Mouse (Mus musculus): ENCODE data around the gene St3gal4. TPM values are rescaled to one million over a fixed set of nuclear protein-coding genes. Genes with fewer than 3 reads are reported as not detected.

Gene St3gal4
- polyA plus RNA-seq, 1 experiment from 2014 or later, result 31.0 TPM

- no peaks in the 10 kb centered on the region for H3K9me3 ChIP-seq (ENCODE audit: control insufficient read depth, low read length)
- DNase-seq (ENCODE audit: low spot score) (no peak), ATAC-seq (ENCODE audit: low read depth) (no peak)
- no peak overlapping the region for H3K9ac ChIP-seq (ENCODE audit: low read depth, low read length)
- no peak overlapping the region for H3K4me2 ChIP-seq (ENCODE audit: low read depth, low read length)
- 96% methylated on average over 4 of the region's 4 CpGs for WGBS
- H3K27me3 ChIP-seq (replicated peaks; ENCODE audit: control insufficient read depth, insufficient read depth, low read length), result no peaks in the 10 kb centered on the region
- peaks cover 55% of the 10 kb centered on the region for H3K36me3 ChIP-seq (ENCODE audit: control insufficient read depth, insufficient read depth, low read length)
- H3K4me3 ChIP-seq (ENCODE audit: low read depth, low read length), result no peak overlapping the region
- no peaks in the 10 kb centered on the region for H3K4me1 ChIP-seq (ENCODE audit: control insufficient read depth, insufficient read depth, low read length)
- no peak overlapping the region for H3K27ac ChIP-seq (replicated peaks; ENCODE audit: low read depth, low read length)
These were observed 66.4 kb downstream of the St3gal4 start for GRCm38 (mm10) chr9:35052671-35053070.

- ATAC-seq (ENCODE audit: low read depth) (no peak), DNase-seq (ENCODE audit: low spot score) (no peak)
- H3K4me3 ChIP-seq (ENCODE audit: low read depth, low read length), result no peak overlapping the region
- peaks cover 1% of the 10 kb centered on the region; the same call in 1 of the 2 replicates for H3K4me1 ChIP-seq (ENCODE audit: control insufficient read depth, insufficient read depth, low read length)
- H3K9me3 ChIP-seq (ENCODE audit: control insufficient read depth, low read length), result no peaks in the 10 kb centered on the region
- H3K9ac ChIP-seq (ENCODE audit: low read depth, low read length), result no peak overlapping the region
- H3K36me3 ChIP-seq (ENCODE audit: control insufficient read depth, insufficient read depth, low read length), result peaks cover 64% of the 10 kb centered on the region
- H3K27ac ChIP-seq (replicated peaks; ENCODE audit: low read depth, low read length), result no peak overlapping the region
- no peaks in the 10 kb centered on the region for H3K27me3 ChIP-seq (replicated peaks; ENCODE audit: control insufficient read depth, insufficient read depth, low read length)
- H3K4me2 ChIP-seq (ENCODE audit: low read depth, low read length), result no peak overlapping the region
- WGBS, result 91% methylated on average over 4 of the region's 4 CpGs
These were observed 67.4 kb downstream of the St3gal4 start for GRCm38 (mm10) chr9:35051666-35052065.

GRCm38 (mm10) chr9:35050701-35051454, 68.2 kb downstream of the St3gal4 start:
- Histone ChIP-seq H3K4me1 (ENCODE audit: control insufficient read depth, insufficient read depth, low read length) (peaks cover 9% of the 10 kb centered on the region), H3K36me3 (ENCODE audit: control insufficient read depth, insufficient read depth, low read length) (peaks cover 64% of the 10 kb centered on the region), H3K27ac (replicated peaks; ENCODE audit: low read depth, low read length) (no peak overlapping the region), H3K9me3 (ENCODE audit: control insufficient read depth, low read length) (no peaks in the 10 kb centered on the region), H3K4me2 (ENCODE audit: low read depth, low read length) (no peak overlapping the region), H3K27me3 (replicated peaks; ENCODE audit: control insufficient read depth, insufficient read depth, low read length) (no peaks in the 10 kb centered on the region), H3K4me3 (ENCODE audit: low read depth, low read length) (no peak overlapping the region), H3K9ac (ENCODE audit: low read depth, low read length) (no peak overlapping the region)
- 92% methylated on average over 6 of the region's 6 CpGs for WGBS
- DNase-seq (ENCODE audit: low spot score) (no peak), ATAC-seq (ENCODE audit: low read depth) (no peak)

GRCm38 (mm10) chr9:35049891-35050527, 69.1 kb downstream of the St3gal4 start:
- ATAC-seq (ENCODE audit: low read depth), result no peak
- peaks cover 64% of the 10 kb centered on the region for H3K36me3 ChIP-seq (ENCODE audit: control insufficient read depth, insufficient read depth, low read length)
- 83% methylated on average over 3 of the region's 3 CpGs for WGBS

GRCm38 (mm10) chr9:35048449-35048848, 70.6 kb downstream of the St3gal4 start:
- Histone ChIP-seq H3K9ac (ENCODE audit: low read depth, low read length) (no peak overlapping the region), H3K27me3 (replicated peaks; ENCODE audit: control insufficient read depth, insufficient read depth, low read length) (no peaks in the 10 kb centered on the region)

More at GRCm38 (mm10) chr9:35049891-35050527, 69.1 kb downstream of the St3gal4 start:
- DNase-seq (ENCODE audit: low spot score), result no peak
- Histone ChIP-seq H3K4me3 (ENCODE audit: low read depth, low read length) (no peak overlapping the region), H3K9me3 (ENCODE audit: control insufficient read depth, low read length) (no peaks in the 10 kb centered on the region), H3K4me1 (ENCODE audit: control insufficient read depth, insufficient read depth, low read length) (peaks cover 18% of the 10 kb centered on the region), H3K4me2 (ENCODE audit: low read depth, low read length) (no peak overlapping the region), H3K27ac (replicated peaks; ENCODE audit: low read depth, low read length) (no peak overlapping the region), H3K27me3 (replicated peaks; ENCODE audit: control insufficient read depth, insufficient read depth, low read length) (no peaks in the 10 kb centered on the region), H3K9ac (ENCODE audit: low read depth, low read length) (no peak overlapping the region)

GRCm38 (mm10) chr9:35045756-35046155, 73.3 kb downstream of the St3gal4 start:
- Histone ChIP-seq H3K9me3 (ENCODE audit: control insufficient read depth, low read length) (no peaks in the 10 kb centered on the region), H3K4me2 (ENCODE audit: low read depth, low read length) (no peak overlapping the region), H3K36me3 (ENCODE audit: control insufficient read depth, insufficient read depth, low read length) (peaks cover 23% of the 10 kb centered on the region), H3K27ac (replicated peaks; ENCODE audit: low read depth, low read length) (peak overlapping the region; percentile 84), H3K9ac (ENCODE audit: low read depth, low read length) (no peak overlapping the region), H3K27me3 (replicated peaks; ENCODE audit: control insufficient read depth, insufficient read depth, low read length) (no peaks in the 10 kb centered on the region), H3K4me1 (ENCODE audit: control insufficient read depth, insufficient read depth, low read length) (peaks cover 34% of the 10 kb centered on the region), H3K4me3 (ENCODE audit: low read depth, low read length) (no peak overlapping the region)
- DNase-seq (ENCODE audit: low spot score), result peak; percentile 94
- peak; percentile 80 for ATAC-seq (ENCODE audit: low read depth)
- 46% methylated on average over 2 of the region's 2 CpGs for WGBS

More at GRCm38 (mm10) chr9:35048449-35048848, 70.6 kb downstream of the St3gal4 start:
- WGBS, result 84% methylated on average over 6 of the region's 6 CpGs
- no peak for ATAC-seq (ENCODE audit: low read depth)
- Histone ChIP-seq H3K27ac (replicated peaks; ENCODE audit: low read depth, low read length) (no peak overlapping the region), H3K4me2 (ENCODE audit: low read depth, low read length) (no peak overlapping the region), H3K9me3 (ENCODE audit: control insufficient read depth, low read length) (no peaks in the 10 kb centered on the region), H3K4me1 (ENCODE audit: control insufficient read depth, insufficient read depth, low read length) (peaks cover 30% of the 10 kb centered on the region), H3K36me3 (ENCODE audit: control insufficient read depth, insufficient read depth, low read length) (peaks cover 50% of the 10 kb centered on the region), H3K4me3 (ENCODE audit: low read depth, low read length) (no peak overlapping the region)
- DNase-seq (ENCODE audit: low spot score), result no peak

- no peak overlapping the region for H3K9ac ChIP-seq (ENCODE audit: low read depth, low read length)
- peak overlapping the region; percentile 84 for H3K27ac ChIP-seq (replicated peaks; ENCODE audit: low read depth, low read length)
- H3K4me1 ChIP-seq (ENCODE audit: control insufficient read depth, insufficient read depth, low read length), result peaks cover 34% of the 10 kb centered on the region
- no peak overlapping the region for H3K4me3 ChIP-seq (ENCODE audit: low read depth, low read length)
- ATAC-seq (ENCODE audit: low read depth) (peak; percentile 50), DNase-seq (ENCODE audit: low spot score) (peak; percentile 87)
- peaks cover 23% of the 10 kb centered on the region for H3K36me3 ChIP-seq (ENCODE audit: control insufficient read depth, insufficient read depth, low read length)
- no peaks in the 10 kb centered on the region for H3K27me3 ChIP-seq (replicated peaks; ENCODE audit: control insufficient read depth, insufficient read depth, low read length)
- H3K9me3 ChIP-seq (ENCODE audit: control insufficient read depth, low read length), result no peaks in the 10 kb centered on the region
- 33% methylated on average over 11 of the region's 11 CpGs for WGBS
- peak overlapping the region; percentile 11; the same call in 1 of the 2 replicates for H3K4me2 ChIP-seq (ENCODE audit: low read depth, low read length)
These were observed 74.0 kb downstream of the St3gal4 start for GRCm38 (mm10) chr9:35045031-35045531.

- peak; percentile 64 for ATAC-seq (ENCODE audit: low read depth)
- peak overlapping the region; percentile 11 for H3K4me2 ChIP-seq (ENCODE audit: low read depth, low read length)
- 4% methylated on average over 15 of the region's 15 CpGs for WGBS
These were observed 74.6 kb downstream of the St3gal4 start for GRCm38 (mm10) chr9:35044458-35044857.

More at GRCm38 (mm10) chr9:35044458-35044857, 74.6 kb downstream of the St3gal4 start:
- peak; percentile 90 for DNase-seq (ENCODE audit: low spot score)
- Histone ChIP-seq H3K27ac (replicated peaks; ENCODE audit: low read depth, low read length) (peak overlapping the region; percentile 84), H3K9ac (ENCODE audit: low read depth, low read length) (peak overlapping the region; percentile 22), H3K4me1 (ENCODE audit: control insufficient read depth, insufficient read depth, low read length) (peaks cover 34% of the 10 kb centered on the region), H3K4me3 (ENCODE audit: low read depth, low read length) (no peak overlapping the region), H3K9me3 (ENCODE audit: control insufficient read depth, low read length) (no peaks in the 10 kb centered on the region), H3K36me3 (ENCODE audit: control insufficient read depth, insufficient read depth, low read length) (peaks cover 23% of the 10 kb centered on the region), H3K27me3 (replicated peaks; ENCODE audit: control insufficient read depth, insufficient read depth, low read length) (no peaks in the 10 kb centered on the region)

Data from embryonic facial prominence, embryonic 14.5 days (tissue).